Mouse (Mus musculus) heart, adult 8-10 months (tissue): ENCODE measurements around the gene Morn5. TPM values are rescaled to one million over a fixed set of nuclear protein-coding genes. Genes with fewer than 3 reads are reported as not detected.

Experiments
- DNase-seq: peaks from one replicate; pipeline ENCODE4 v3.0.0; 2022; ENCODE audit warnings: low spot score
- total RNA-seq, 4 experiments: library from RNA; stranded (reverse); gene quantifications; 2 replicates each; pipeline ENCODE4 v1.2.4; 2022

The Morn5 gene
- total RNA-seq, 4 experiments from 2014 or later = not detected

DNA sequence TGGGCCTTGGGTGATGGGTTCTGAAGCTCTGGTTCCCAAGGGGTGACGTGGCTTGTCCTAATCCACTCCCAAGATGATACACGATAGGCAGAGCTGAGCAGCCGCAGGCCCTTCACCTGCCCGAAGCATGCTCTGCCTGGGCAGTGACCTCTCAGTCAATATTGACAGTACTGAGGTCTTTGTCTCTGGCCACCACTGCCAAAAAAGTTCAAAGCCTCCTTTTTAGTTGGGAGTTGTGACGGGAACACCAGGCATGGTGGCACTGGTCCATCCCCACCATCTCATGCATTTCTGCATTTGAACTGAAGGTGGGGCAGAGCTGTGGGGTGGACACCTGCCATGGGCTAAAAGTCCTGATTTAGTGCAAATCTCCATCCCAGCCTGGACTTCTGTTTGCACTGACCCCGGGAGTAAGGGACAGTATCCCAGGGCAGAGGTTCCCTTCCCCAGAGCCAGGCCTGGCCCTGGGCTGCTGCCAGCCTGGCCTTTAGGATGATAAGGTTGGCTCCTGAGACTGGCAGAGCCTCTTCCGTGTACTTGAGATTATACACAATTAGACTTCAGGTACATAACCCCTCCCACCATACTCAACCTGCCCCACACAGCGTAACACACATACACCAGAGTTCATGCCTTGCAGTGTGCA lies 22.5 kb downstream of the Morn5 start:
- DNase-seq = no peak

DNA sequence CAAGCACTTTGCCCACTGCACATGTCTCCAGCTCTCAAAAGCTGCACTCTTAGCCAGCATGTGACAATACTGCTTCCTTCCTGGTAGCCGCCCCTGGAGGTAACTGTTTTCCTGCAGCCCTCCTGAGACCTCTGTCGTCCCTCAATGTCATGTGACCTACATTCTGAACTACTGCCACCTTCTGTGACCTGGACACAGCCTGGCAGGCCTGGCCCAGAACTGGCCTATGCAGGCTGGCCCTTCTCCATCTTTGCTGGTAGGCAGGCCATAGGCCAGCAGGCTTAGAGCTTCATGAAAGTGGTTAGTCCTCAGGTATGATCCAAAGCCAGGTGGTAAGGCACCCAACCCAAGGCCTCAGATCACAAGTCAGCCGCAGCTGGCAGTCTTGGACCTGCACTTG lies 24.5 kb downstream of the Morn5 start:
- peak; percentile 21 for DNase-seq

DNA sequence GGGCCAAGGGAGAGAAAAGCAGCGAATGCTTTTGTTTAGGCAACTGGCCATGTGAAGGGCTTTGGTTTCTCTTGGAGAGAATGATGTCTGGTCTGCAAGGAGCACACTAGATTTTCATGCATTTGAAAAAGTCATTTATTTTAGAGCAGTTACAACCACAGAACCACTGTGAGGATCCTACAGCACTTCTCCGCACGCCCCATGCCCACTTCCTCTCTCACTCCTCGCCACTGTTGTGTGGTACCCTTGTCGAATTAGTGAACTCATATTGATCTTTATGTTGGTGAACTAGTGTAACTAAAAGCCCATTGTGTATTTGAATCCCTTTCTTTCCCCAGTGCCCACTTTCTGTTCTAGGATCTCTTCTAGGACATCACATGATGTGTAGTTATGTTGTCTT lies 26.0 kb downstream of the Morn5 start:
- DNase-seq = no peak

DNA sequence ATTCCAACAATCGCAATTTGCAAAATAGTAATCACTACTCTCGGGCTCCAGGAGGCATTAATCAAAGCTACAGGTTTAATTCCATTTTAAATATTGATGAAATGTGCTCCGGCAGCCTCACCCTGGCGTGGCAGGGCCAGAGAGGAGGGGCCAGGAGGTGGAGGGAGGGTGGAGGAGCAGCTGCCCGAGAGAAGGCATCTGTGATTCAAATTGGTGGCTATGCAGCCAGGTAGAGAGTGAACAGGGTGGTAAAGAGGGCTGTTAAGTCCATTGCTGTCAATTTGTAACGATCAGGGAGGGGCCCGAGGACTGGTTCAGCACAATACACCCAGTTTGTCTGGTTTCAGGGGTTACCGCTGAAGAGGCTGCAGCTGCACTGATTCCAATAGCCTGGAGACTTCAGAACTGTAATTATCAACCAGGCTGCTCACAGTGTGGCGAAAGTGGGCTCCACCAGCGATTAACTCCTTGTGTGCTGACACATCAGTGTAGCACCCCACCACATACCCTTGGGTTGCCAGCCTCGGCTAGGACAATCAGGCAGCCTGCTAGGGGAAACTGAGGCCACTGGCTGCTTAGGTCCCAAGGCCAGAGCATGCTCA lies 28.0 kb downstream of the Morn5 start:
- DNase-seq = no peak

DNA sequence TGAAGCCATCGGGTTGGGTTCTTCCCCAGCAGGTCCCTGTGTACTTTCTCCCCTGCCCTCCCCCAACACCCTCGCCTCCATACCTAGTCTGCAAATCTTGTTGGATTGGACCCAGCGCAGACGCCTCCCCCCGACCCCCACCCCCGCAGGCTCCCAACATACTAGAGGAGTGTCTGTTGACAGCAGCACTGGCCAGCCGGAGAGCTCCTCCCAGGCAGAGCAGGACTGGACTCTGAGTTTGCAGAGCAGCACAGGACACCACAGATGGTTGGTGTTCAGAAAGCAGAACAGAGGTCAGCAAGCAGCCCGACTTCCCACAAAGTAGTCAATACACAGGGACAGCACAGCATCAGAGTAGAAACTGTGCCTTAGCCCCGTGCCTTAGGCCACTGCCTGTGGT lies 32.2 kb downstream of the Morn5 start:
- no peak for DNase-seq

DNA sequence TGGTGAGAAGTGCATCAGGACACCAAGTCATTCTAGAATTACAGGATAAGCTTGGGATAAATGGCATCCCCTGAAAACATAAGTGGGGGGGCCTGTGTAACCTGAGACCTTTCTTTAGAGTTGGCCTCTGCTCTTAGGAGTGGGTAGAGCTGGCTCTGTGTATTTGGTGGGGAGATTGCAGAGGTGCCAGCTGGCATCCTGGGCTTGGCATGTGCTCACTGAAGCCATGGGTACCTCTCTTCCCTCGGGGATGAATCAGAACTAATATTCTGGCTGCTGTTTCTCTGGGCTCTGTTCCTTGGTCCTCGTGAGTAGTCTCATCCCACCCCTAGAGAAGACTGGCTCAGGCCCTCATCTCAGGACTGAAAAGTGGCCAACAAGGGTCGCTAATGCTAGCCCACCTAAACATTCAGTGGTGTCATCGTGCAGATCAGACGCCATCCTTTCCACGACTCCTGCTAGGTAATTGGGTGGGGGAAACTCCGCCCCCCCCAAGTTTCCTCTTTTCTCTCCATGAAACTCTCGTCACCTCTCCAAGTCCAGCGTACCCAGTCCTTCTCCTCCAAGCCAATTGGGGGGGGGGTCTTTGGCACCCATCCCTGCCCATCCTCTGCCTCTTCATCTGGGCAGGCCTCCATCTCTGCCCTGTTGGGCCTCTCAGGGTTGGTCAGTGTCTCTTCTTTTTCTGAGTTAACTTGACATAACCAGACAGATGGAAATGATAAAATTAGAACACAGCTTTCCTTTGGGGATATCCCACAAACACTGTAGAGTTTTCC lies 33.7 kb downstream of the Morn5 start:
- DNase-seq = no peak

DNA sequence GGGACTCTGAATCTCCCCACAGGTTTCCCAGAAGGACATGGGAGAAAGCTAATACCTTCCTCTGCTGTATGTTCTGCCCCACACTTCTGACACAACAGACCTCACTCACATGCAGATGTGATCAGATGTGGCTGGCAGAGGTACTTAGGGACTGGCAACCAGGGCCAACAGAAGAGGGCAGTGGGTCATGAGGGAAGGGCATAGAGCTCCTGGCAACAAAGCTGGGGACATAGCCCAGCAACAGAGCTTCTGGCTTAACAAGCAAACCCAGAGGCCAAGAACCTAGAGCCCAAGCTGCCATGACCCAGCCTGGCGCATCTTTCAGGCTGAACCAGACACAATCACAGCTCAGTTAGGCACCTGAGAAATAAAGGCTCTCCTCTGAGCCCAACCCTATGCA lies 35.8 kb downstream of the Morn5 start:
- no peak for DNase-seq

DNA sequence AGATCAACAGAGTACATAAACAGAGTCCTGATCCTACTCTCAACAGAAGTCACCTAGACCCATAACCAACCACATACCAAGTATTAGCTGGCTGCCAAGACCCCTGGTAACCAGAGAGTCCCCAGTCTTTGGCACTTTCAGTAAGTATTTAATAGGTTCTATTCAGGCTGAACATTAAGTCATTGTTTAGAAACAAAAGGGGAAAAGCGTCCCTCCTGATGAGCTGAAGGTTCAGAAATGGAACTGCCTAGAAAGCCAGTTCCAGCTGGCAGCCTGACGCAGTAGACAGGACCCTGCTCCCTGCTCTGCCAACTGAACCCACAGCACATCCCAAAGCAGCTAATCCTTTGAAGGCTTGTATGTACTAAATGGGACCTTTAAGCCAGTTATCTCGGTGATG lies 39.9 kb downstream of the Morn5 start:
- DNase-seq = no peak

DNA sequence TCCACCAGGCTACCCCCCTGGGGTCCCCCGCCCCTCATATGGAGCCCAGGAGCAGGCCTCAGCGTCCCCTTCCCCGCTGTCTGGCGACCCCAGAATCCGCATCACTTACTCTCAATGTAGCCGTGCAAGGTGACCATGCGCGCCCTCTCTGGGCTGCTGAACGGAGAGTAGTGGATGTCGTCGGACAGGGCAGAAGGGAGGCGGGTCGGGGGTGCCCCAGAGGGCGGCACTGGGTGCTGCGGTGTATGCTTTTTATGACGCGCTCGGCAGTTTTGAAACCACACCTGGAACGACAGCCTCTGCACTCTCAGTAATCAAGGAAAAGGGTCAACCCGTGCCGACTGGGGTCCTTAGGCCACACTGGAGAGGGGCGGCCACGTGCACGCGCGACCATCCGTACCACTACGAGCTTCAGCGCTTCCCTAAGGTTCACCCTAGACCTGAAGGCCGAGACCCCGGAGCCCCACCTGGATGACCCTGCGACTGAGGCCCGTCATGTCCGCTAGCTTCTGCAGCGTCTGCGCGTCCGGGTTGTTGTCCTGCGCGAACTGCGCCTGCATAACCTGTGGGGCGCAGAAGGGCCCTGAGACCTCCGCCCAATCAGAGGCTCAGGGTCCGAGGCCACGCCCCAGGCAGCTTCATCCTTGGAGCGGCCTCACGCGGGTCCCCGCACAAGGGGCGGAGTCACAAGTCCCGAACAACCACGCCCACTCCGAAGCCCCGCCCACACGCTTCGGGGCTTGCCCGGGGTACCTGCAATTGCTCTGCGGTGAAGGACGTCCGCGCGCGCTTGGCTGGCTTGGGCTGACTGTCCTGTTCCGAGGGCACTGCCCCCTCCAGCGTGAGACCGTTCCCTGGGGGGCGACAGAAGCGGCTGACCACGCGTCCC lies 41.8 kb downstream of the Morn5 start:
- DNase-seq = no peak

DNA sequence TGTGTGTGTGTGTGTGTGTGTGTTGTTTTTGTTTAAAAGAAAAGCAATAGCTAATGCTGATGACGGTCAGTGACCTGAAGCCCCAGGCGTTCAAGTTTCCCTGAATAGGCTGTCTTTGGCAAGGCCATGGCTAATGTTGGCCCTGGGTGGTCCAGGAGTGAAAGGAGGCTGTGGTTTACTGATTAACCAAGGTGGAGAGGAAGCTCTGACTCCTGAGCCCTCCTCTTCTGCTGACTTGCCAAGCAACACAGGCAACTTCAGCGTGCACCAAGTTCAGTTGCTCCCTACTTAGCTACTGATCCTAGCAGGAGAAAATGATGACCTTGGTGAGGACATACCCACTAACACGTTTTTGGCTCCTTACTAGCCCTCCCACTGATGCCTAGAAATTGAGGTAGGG lies 43.5 kb downstream of the Morn5 start:
- DNase-seq = no peak

DNA sequence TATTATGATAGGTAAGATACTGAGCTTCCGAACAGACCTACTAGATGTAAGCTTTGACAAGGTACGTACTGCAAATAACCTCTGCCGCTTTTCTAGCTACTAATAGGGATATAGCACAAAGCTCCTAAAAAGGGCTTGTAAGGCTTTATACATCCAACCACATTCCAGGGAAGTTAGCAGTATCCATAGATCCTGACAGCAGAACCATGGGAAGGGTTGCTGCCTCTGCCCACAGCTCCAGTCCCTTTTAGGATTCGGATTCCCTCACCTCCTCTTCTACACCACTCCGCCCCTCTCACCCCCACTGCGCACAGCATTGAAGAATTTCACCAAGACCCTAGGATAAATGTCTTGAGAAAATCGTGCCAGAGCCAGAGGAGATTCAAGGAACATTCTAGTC lies 44.0 kb downstream of the Morn5 start:
- no peak for DNase-seq

DNA sequence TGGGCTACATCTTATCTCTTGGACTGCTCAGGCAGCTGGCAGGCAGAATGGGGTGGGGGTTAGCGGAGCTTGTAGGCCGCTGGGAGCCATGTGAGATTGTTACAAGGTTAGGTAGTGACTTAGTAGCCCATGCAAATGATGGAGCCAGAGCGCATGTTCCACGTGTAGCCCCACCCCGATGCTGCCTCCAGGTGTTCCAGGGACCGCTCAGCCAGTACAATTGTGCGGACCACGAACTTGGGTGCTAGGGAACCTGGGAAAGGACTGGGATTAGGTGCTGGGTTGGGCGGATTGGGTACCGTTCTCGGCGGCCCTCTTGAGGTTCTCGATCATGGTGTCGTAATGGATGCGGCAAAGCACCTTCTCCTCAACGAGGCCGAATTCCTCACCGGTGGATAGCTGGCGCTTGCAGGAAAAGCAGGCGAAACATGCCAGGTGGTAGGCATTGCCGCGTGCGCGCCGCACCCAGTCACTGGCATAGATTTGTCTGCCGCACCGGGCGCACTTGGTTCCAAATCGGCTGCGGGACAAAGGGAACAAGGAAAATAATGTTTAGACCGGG lies 44.7 kb downstream of the Morn5 start:
- no peak for DNase-seq

DNA sequence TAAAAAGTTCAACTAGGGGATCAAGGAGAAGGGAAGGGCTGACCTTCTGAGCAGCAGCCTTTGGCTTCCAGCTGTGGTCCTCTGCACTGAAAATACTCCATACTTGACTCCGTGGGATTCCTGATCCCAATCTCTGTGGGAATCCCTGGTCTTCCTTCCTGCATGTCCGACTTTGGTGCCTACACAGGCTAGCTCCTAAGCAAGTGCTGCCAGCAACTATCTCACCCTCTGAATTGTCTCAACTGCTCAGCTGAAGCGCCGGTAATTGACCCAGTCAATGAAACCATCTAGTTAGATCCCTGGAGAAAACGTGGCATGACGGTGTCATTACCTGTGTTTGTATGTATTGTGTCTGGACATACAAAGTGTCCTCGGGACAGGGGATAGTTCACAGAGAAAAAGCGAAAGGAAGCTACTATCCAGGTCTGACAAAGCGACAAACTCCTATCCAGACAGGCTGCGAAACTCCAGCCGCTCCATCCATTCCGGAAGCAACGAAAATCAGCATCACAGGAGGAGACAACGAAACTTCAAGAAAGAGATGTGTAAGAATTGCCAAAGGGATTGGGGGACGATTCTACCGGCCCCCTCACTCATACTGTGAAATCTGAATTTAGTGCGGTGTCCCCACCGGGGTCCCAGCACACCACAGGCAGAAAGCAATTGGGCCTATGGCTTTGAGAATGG lies 48.0 kb downstream of the Morn5 start:
- no peak for DNase-seq

DNA sequence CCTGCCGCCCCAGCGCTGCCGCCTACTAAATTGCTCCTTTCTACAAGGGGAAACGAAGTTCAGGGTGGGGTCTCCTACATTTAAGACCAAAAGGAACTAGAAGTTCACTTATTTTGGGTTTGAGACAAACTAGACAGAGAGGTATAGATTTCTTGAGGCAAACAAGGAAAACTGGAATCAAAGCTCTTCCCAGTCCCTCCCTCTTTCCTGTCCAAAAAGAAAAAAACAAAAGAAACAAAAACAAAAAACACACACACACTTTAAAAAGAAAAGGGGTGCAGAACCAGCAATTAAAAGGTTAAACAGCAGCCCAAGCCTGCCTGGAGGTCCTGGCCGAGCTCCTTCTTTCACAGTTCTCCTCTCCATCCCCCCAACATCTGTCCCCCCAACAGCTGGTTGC lies 48.8 kb downstream of the Morn5 start:
- DNase-seq = no peak

DNA sequence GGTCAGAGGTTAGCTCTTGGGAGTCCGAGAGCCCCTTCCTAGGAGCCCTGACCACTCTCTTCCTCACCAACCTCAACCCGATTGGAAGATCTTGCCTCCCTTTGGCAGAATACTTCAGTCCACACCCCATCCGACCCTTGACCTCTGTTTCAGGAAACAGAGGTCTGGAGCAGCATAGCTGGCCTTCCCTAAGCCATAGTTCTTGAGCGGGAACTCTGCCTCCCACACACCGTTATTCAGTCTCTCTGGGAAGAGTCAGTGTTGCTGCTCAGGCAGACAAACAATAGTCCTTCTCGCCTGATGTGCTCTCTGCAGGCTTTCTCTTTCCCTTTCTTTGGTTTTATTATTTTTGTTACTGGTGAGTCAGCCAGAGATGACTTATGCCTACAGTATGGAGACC lies 50.5 kb downstream of the Morn5 start:
- no peak for DNase-seq

DNA sequence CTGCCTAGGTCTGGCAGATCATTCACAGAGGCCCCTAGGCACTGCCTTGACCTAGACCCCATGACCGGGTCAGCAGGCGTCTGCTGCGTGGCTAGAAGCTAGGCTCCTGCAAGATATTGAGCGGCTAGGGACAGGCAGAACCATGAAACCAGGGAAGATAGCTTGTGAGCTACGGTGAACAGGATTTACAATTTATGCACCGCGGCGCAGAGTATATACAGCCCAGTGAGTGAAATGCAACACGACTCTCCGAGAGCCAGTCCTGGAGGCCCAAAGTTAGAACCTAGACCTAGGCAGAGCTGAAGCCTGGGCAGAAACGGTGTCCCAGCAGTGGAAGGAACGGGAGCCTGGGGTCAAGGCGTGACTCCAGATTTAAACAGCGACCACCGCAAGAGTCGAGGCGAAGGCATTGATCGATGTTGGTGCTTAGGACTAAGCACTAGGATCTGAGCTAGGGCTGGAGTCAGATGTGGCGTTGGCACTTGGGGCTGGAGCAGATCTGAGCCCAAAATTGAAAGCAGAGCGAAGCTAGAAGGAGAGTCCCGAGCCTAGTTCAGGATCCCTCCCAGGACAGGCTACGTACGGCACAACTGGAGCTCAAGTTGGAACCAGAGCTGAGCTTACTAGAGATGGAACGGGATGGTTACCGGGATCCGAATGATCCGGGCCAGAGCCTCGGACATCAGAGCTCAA lies 52.8 kb downstream of the Morn5 start:
- no peak for DNase-seq

DNA sequence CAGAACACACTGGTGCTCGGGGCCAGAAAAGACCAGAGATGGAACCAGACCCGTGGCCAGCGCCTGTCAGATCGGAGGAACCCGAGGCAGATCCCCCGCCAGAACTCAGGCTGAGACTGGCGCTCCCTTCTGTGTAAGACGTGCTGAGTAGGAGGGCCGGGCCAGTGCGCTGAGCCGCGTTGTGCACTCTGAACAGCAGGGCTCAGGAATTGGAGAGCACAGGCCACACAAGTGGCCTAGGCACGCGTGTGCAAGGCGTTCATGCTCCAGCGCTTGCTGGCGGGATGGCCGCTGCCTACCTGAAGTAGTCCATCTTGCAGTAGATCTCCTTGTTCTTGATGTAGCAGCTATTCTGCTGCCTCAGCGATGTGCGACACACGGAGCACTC lies 53.3 kb downstream of the Morn5 start:
- no peak for DNase-seq

DNA sequence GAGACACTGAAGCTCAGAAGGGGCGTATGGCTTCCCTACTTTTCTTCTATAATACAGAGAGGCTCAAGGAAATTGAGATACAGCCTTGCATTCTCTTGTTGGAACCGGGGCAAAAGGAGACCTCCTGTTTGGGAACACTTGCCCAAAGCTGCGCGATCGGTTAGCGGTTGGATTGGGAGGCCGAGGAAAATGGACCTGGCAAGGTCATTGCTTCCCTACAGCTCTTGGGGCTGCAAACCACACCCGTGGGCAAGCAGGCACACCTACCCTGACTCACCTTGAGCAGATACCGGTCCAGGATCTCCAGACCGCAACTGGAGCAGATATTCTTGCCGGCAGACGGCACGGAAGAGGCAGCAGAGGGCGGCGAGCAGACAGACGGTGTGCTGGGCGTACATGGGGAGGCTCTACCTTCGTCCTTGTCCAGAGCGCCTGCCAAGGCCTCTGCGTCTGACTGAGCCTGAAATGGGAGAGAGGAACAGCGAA lies 53.9 kb downstream of the Morn5 start:
- no peak for DNase-seq

DNA sequence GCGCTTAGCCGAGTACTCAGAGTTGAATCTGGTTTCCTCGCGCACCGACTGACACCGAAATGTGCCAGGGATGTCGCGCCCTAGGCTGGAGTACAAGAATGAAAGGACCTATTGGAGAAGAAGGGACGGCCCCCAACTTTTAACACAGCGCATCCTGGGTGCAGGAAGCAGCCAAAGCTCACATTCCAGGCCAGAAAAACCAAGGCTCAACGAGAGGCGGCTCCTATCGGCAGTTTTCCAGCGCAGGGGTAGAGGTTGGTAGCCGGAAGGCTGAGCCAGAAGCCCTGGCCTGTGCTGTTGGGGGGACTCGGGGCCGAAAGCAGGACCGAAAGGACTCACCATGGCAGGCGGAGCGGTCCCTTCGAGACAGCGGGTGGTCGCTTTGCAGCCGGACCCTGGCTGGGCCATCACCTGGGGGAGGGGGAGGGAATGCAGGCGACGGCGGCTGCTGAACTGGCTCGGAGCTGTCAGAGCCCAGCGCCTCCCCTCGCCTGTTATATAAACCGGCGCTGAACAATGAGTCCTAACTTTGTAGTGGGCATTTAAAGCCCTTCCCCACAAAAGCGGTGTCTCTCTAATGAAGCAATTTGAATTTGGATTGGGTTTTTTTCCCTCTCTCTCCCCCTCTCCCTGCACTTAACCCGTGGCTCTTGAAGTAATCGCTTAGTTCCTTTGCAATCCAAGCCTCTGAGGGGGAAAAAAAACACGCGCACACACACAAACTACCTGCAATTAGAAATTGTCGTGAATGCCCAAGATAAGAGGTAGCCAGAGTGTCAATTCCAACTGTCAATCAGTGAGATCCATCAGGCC lies 54.5 kb downstream of the Morn5 start:
- DNase-seq = no peak
